Mouse (Mus musculus): ENCODE measurements around the gene Dcaf15. TPM values are rescaled to one million over a fixed set of nuclear protein-coding genes. Genes with fewer than 3 reads are reported as not detected.

Dcaf15 gene
- 29.9 TPM for polyA plus RNA-seq (2017; shearing (Covaris generic))

GRCm38 (mm10) chr8:84104697-84105609 is at the start of gene Dcaf15:
TSS of gene Dcaf15 (minus strand) at chr8:84104768.

GRCm38 (mm10) chr8:84147769-84148530 is 43.4 kb upstream of the Dcaf15 start, which contains the start of the genes Cc2d1a and 4930432K21Rik:
TSS of gene Cc2d1a (minus strand) at chr8:84147936.
TSS of gene 4930432K21Rik (plus strand) at chr8:84148025.

GRCm38 (mm10) chr8:84125656-84126055 is 21.1 kb upstream of the Dcaf15 start, which contains the start of gene Podnl1:
TSS of gene Podnl1 (plus strand) at chr8:84125989.

GRCm38 (mm10) chr8:84066291-84066930 is 38.2 kb downstream of the Dcaf15 start, which contains the start of gene Rfx1:
TSS of gene Rfx1 (plus strand) at chr8:84066834.

GRCm38 (mm10) chr8:84065037-84065436 is 39.5 kb downstream of the Dcaf15 start, which contains the start of gene Gm10643:
TSS of gene Gm10643 (minus strand) at chr8:84065137.

Other genes with a start within 250 kb of the Dcaf15 start
- gene Adgrl1, start 204.7 kb downstream of the Dcaf15 start, polyA plus RNA-seq (2017; shearing (Covaris generic)), result 5.4 TPM
- 0.85 TPM for gene Gm10644, start 149.6 kb downstream of the Dcaf15 start, polyA plus RNA-seq (2017; shearing (Covaris generic))
- 5.4 TPM for gene Asf1b, start 149.3 kb downstream of the Dcaf15 start, polyA plus RNA-seq (2017; shearing (Covaris generic))
- 37.4 TPM for gene Prkaca, start 131.8 kb downstream of the Dcaf15 start, polyA plus RNA-seq (2017; shearing (Covaris generic))
- gene Samd1, start 107.1 kb downstream of the Dcaf15 start, polyA plus RNA-seq (2017; shearing (Covaris generic)), result 4.2 TPM
- not detected for gene 1700067K01Rik, start 103.3 kb downstream of the Dcaf15 start, polyA plus RNA-seq (2017; shearing (Covaris generic))
- 3.5 TPM for gene 2210011C24Rik, start 92.6 kb downstream of the Dcaf15 start, polyA plus RNA-seq (2017; shearing (Covaris generic))
- gene Palm3, start 83.3 kb downstream of the Dcaf15 start, polyA plus RNA-seq (2017; shearing (Covaris generic)), result 4.0 TPM
- gene Il27ra, start 62.2 kb downstream of the Dcaf15 start, polyA plus RNA-seq (2017; shearing (Covaris generic)), result 213 TPM
- 0.63 TPM for gene Rln3, start 59.8 kb downstream of the Dcaf15 start, polyA plus RNA-seq (2017; shearing (Covaris generic))
- gene Gm10643, start 39.6 kb downstream of the Dcaf15 start, polyA plus RNA-seq (2017; shearing (Covaris generic)), result 2.2 TPM
- 26.0 TPM for gene Rfx1, start 37.9 kb downstream of the Dcaf15 start, polyA plus RNA-seq (2017; shearing (Covaris generic))
- gene Podnl1, start 21.2 kb upstream of the Dcaf15 start, polyA plus RNA-seq (2017; shearing (Covaris generic)), result 43.1 TPM
- 38.6 TPM for gene Cc2d1a, start 43.2 kb upstream of the Dcaf15 start, polyA plus RNA-seq (2017; shearing (Covaris generic))
- 0.43 TPM for gene 4930432K21Rik, start 43.3 kb upstream of the Dcaf15 start, polyA plus RNA-seq (2017; shearing (Covaris generic))
- gene Nanos3, start 80.4 kb upstream of the Dcaf15 start, polyA plus RNA-seq (2017; shearing (Covaris generic)), result not detected
- gene Zswim4, start 132.3 kb upstream of the Dcaf15 start, polyA plus RNA-seq (2017; shearing (Covaris generic)), result 49.0 TPM
- 481 TPM for gene D8Ertd738e, start 145.0 kb upstream of the Dcaf15 start, polyA plus RNA-seq (2017; shearing (Covaris generic))
- 138 TPM for gene Mri1, start 152.6 kb upstream of the Dcaf15 start, polyA plus RNA-seq (2017; shearing (Covaris generic))
- gene Ccdc130, start 165.6 kb upstream of the Dcaf15 start, polyA plus RNA-seq (2017; shearing (Covaris generic)), result 22.5 TPM